Mouse (Mus musculus) left cerebral cortex, postnatal 25 days (tissue): ENCODE data around the gene Chst10. TPM values are rescaled to one million over a fixed set of nuclear protein-coding genes. Genes with fewer than 3 reads are reported as not detected.

ENCODE experiments used
- DNase-seq, 2 experiments: peaks; one replicate each; pipeline ENCODE4 v3.0.0; 2022; ENCODE audit warnings: low spot score in 2 of 2, mixed read lengths in 1 of 2
- intact Hi-C: fragments of 180-260 bp; cut with DNase I; formaldehyde crosslinking; loops from one replicate; pipeline ENCODE4 v1.15.1; 2025
- total RNA-seq, 2 experiments: library from RNA; stranded (reverse); gene quantifications; 2 replicates each; pipeline ENCODE4 v1.2.3; 2021

Chst10 gene
- total RNA-seq, 2 experiments from 2014 or later: 62.0 to 67.5 TPM

GRCm38 (mm10) chr1:38871834-38872233 is 26.1 kb downstream of the Chst10 start:
- intact Hi-C loops: no loop called here
- no peak for DNase-seq

- intact Hi-C loops: loop anchor here (5.0 kb wide), 1 partner anchor 63 kb away; no protein-coding TSS in a partner anchor
- no peak for DNase-seq
Observed at GRCm38 (mm10) chr1:38869398-38870195, 28.4 kb downstream of the Chst10 start.

GRCm38 (mm10) chr1:38866242-38866641 is 31.7 kb downstream of the Chst10 start:
- intact Hi-C loops: loop anchor here (5.0 kb wide), 1 partner anchor 66 kb away; no protein-coding TSS in a partner anchor

GRCm38 (mm10) chr1:38864341-38864740 is 33.6 kb downstream of the Chst10 start:
- no peak for DNase-seq
- intact Hi-C loops: no loop called here

More at GRCm38 (mm10) chr1:38866242-38866641, 31.7 kb downstream of the Chst10 start:
- DNase-seq: no peak

GRCm38 (mm10) chr1:38862213-38862612 is 35.7 kb downstream of the Chst10 start:
- peak; percentile 33 to 55 for DNase-seq
- intact Hi-C loops: no loop called here

GRCm38 (mm10) chr1:38860867-38861524 is 37.0 kb downstream of the Chst10 start:
- DNase-seq: no peak

GRCm38 (mm10) chr1:38860207-38860606 is 37.8 kb downstream of the Chst10 start:
- intact Hi-C loops: no loop called here
- no peak for DNase-seq

More at GRCm38 (mm10) chr1:38860867-38861524, 37.0 kb downstream of the Chst10 start:
- intact Hi-C loops: no loop called here

- peak; percentile 59 to 72 for DNase-seq
- intact Hi-C loops: loop anchor here (1.0 kb wide), 2 partner anchors 21 to 57 kb away; no protein-coding TSS in a partner anchor
Observed at GRCm38 (mm10) chr1:38856196-38856595, 41.8 kb downstream of the Chst10 start.

- intact Hi-C loops: no loop called here
- DNase-seq: no peak
Observed at GRCm38 (mm10) chr1:38852250-38852649, 45.7 kb downstream of the Chst10 start.

- intact Hi-C loops: no loop called here
- no peak for DNase-seq
Observed at GRCm38 (mm10) chr1:38850650-38851049, 47.3 kb downstream of the Chst10 start.

- DNase-seq: peak; percentile 34 to 71
- intact Hi-C loops: no loop called here
Observed at GRCm38 (mm10) chr1:38848451-38849289, 49.3 kb downstream of the Chst10 start.

GRCm38 (mm10) chr1:38847975-38848374 is 50.0 kb downstream of the Chst10 start:
- intact Hi-C loops: no loop called here
- peak; percentile 74 to 81 for DNase-seq

GRCm38 (mm10) chr1:38843275-38843674 is 54.7 kb downstream of the Chst10 start:
- intact Hi-C loops: no loop called here
- DNase-seq: no peak

- intact Hi-C loops: no loop called here
- no peak for DNase-seq
Observed at GRCm38 (mm10) chr1:38842861-38843260, 55.1 kb downstream of the Chst10 start.

- intact Hi-C loops: no loop called here
- no peak for DNase-seq
Observed at GRCm38 (mm10) chr1:38839944-38840343, 58.0 kb downstream of the Chst10 start.

GRCm38 (mm10) chr1:38836477-38836872 is 61.5 kb downstream of the Chst10 start, which contains the start of gene Lonrf2:
TSS of gene Lonrf2 (minus strand) at chr1:38836711.
- DNase-seq: peak; percentile 85 to 90
- intact Hi-C loops: no loop called here

GRCm38 (mm10) chr1:38835568-38836476 is 62.1 kb downstream of the Chst10 start:
- intact Hi-C loops: loop anchor here (1.0 kb wide), 1 partner anchor 20 kb away; no protein-coding TSS in a partner anchor
- DNase-seq: peak; percentile 69 to 77

- DNase-seq: peak in 1 of 2 experiments; percentile 47
- intact Hi-C loops: loop anchor here (1.0 kb wide), 1 partner anchor 21 kb away; no protein-coding TSS in a partner anchor
Observed at GRCm38 (mm10) chr1:38834899-38835298, 63.1 kb downstream of the Chst10 start.

GRCm38 (mm10) chr1:38824926-38825325 is 73.0 kb downstream of the Chst10 start:
- no peak for DNase-seq
- intact Hi-C loops: no loop called here
